Mouse (Mus musculus) midbrain, embryonic 15.5 days (tissue): ENCODE measurements around the gene Rassf7. TPM values are rescaled to one million over a fixed set of nuclear protein-coding genes. Genes with fewer than 3 reads are reported as not detected.

ENCODE experiments used
- ATAC-seq: fragments of 200-750 bp; cut with Nextera tagmentation; replicated peaks from 2 replicates; pipeline ENCODE4 v1.8.0; 2017; ENCODE audit warnings: moderate TSS enrichment
- H3K27ac ChIP-seq: fragments of 300-500 bp; sonication (generic); 2 replicates; pipeline ENCODE4 v1.5.1; 2015; ENCODE audit warnings: mild to moderate bottlenecking, inconsistent platforms
- H3K27me3 ChIP-seq: fragments of 300-500 bp; sonication (generic); replicated peaks from 2 replicates; pipeline ENCODE4 v1.6.1; 2015; ENCODE audit warnings: inconsistent platforms
- H3K36me3 ChIP-seq: fragments of 300-500 bp; sonication (generic); replicated peaks from 2 replicates; pipeline ENCODE4 v1.6.1; 2015; ENCODE audit warnings: inconsistent platforms
- H3K4me1 ChIP-seq: fragments of 300-500 bp; sonication (generic); 2 replicates; pipeline ENCODE4 v1.6.1; 2015; ENCODE audit warnings: inconsistent platforms
- H3K4me2 ChIP-seq: fragments of 300-500 bp; sonication (generic); 2 replicates; pipeline ENCODE4 v1.6.1; 2015; ENCODE audit warnings: inconsistent platforms, mild to moderate bottlenecking, moderate library complexity
- H3K4me3 ChIP-seq: fragments of 300-500 bp; sonication (generic); 2 replicates; pipeline ENCODE4 v1.5.1; 2015; ENCODE audit warnings: mild to moderate bottlenecking, inconsistent platforms
- H3K9ac ChIP-seq: fragments of 300-500 bp; sonication (generic); 2 replicates; pipeline ENCODE4 v1.6.1; 2015; ENCODE audit warnings: mild to moderate bottlenecking, inconsistent platforms
- H3K9me3 ChIP-seq: fragments of 300-500 bp; sonication (generic); 2 replicates; pipeline ENCODE4 v1.6.1; 2016; ENCODE audit warnings: inconsistent platforms
- WGBS: fragments of 180-500 bp; shearing (Covaris S2); methylation state at CpG from one replicate; pipeline ENCODE4 v1.1.7; 2015; ENCODE audit warnings: mixed read lengths; 5-methylcytosine and 5-hydroxymethylcytosine counted together
- polyA plus RNA-seq: library from polyadenylated mRNA; unstranded; fragments of >200 nt; fragmentation: Nextera tagmentation; extraction: Ambion mirVana; gene quantifications from 2 replicates; pipeline ENCODE4 v1.2.1, GENCODE M21; 2015

Gene Rassf7
- polyA plus RNA-seq, 1 experiment from 2014 or later = 24.0 TPM

- H3K27ac ChIP-seq = no peak overlapping the region
- ATAC-seq = no peak
- no peak overlapping the region for H3K9ac ChIP-seq
- H3K4me1 ChIP-seq = peaks cover 40% of the 10 kb centered on the region
- WGBS = 87% methylated on average over 5 of the region's 5 CpGs
- no peaks in the 10 kb centered on the region for H3K36me3 ChIP-seq
- no peaks in the 10 kb centered on the region for H3K27me3 ChIP-seq
- no peak overlapping the region for H3K4me3 ChIP-seq
- H3K9me3 ChIP-seq = no peaks in the 10 kb centered on the region
- H3K4me2 ChIP-seq = no peak overlapping the region
Measured at GRCm38 (mm10) chr7:141218557-141219133, 3.0 kb downstream of the Rassf7 start.

GRCm38 (mm10) chr7:141219558-141220099, 4.0 kb downstream of the Rassf7 start:
- Histone ChIP-seq H3K9ac (no peak overlapping the region), H3K36me3 (no peaks in the 10 kb centered on the region), H3K4me2 (no peak overlapping the region), H3K27me3 (no peaks in the 10 kb centered on the region), H3K4me3 (no peak overlapping the region), H3K27ac (no peak overlapping the region), H3K9me3 (no peaks in the 10 kb centered on the region), H3K4me1 (peaks cover 40% of the 10 kb centered on the region)
- 100% methylated on average over 1 of the region's 1 CpGs for WGBS
- ATAC-seq = no peak

GRCm38 (mm10) chr7:141220377-141220776, 4.7 kb downstream of the Rassf7 start:
- no peaks in the 10 kb centered on the region for H3K36me3 ChIP-seq
- H3K4me3 ChIP-seq = no peak overlapping the region
- no peaks in the 10 kb centered on the region for H3K27me3 ChIP-seq
- WGBS = 67% methylated on average over 1 of the region's 1 CpGs
- H3K9ac ChIP-seq = no peak overlapping the region
- H3K27ac ChIP-seq = no peak overlapping the region
- H3K4me2 ChIP-seq = peak overlapping the region; percentile 79; the same call in 1 of the 2 replicates
- H3K4me1 ChIP-seq = peaks cover 34% of the 10 kb centered on the region
- no peaks in the 10 kb centered on the region for H3K9me3 ChIP-seq
- no peak for ATAC-seq

- Histone ChIP-seq H3K9ac (peak overlapping the region; percentile 48), H3K4me2 (peak overlapping the region; percentile 79), H3K9me3 (no peaks in the 10 kb centered on the region), H3K27me3 (no peaks in the 10 kb centered on the region), H3K4me3 (peak overlapping the region; percentile 40), H3K27ac (peak overlapping the region; percentile 74), H3K4me1 (peaks cover 26% of the 10 kb centered on the region), H3K36me3 (no peaks in the 10 kb centered on the region)
- peak; percentile 96 for ATAC-seq
- WGBS = 3% methylated on average over 44 of the region's 44 CpGs
Measured at GRCm38 (mm10) chr7:141221249-141222125, 5.8 kb downstream of the Rassf7 start.

- H3K36me3 ChIP-seq = no peaks in the 10 kb centered on the region
- H3K4me2 ChIP-seq = peak overlapping the region; percentile 79
- H3K9me3 ChIP-seq = no peaks in the 10 kb centered on the region
- 8% methylated on average over 8 of the region's 8 CpGs for WGBS
- H3K27me3 ChIP-seq = no peaks in the 10 kb centered on the region
- H3K9ac ChIP-seq = peak overlapping the region; percentile 48
- H3K4me1 ChIP-seq = peaks cover 22% of the 10 kb centered on the region
- H3K27ac ChIP-seq = peak overlapping the region; percentile 74
- H3K4me3 ChIP-seq = peak overlapping the region; percentile 40
- ATAC-seq = no peak; the same call in 1 of the 2 replicates
Measured at GRCm38 (mm10) chr7:141222126-141222467, 6.4 kb downstream of the Rassf7 start.

- ATAC-seq = no peak
- Histone ChIP-seq H3K36me3 (no peaks in the 10 kb centered on the region), H3K4me2 (peak overlapping the region; percentile 79), H3K4me1 (peaks cover 22% of the 10 kb centered on the region), H3K4me3 (no peak overlapping the region), H3K9ac (no peak overlapping the region), H3K27ac (0 out of 2 replicates have a peak overlapping the region, but pooled peaks have one; percentile 74), H3K9me3 (no peaks in the 10 kb centered on the region), H3K27me3 (no peaks in the 10 kb centered on the region)
- WGBS = 92% methylated on average over 4 of the region's 4 CpGs
Measured at GRCm38 (mm10) chr7:141222696-141223215, 7.1 kb downstream of the Rassf7 start.

GRCm38 (mm10) chr7:141226535-141226934, 10.9 kb downstream of the Rassf7 start:
- H3K9me3 ChIP-seq = no peaks in the 10 kb centered on the region
- H3K9ac ChIP-seq = no peak overlapping the region
- H3K4me1 ChIP-seq = peaks cover 39% of the 10 kb centered on the region
- no peaks in the 10 kb centered on the region for H3K27me3 ChIP-seq
- 83% methylated on average over 6 of the region's 6 CpGs for WGBS
- H3K27ac ChIP-seq = no peak overlapping the region
- no peak overlapping the region for H3K4me3 ChIP-seq
- no peak overlapping the region for H3K4me2 ChIP-seq
- H3K36me3 ChIP-seq = peaks cover 5% of the 10 kb centered on the region; the same call in 1 of the 2 replicates
- no peak for ATAC-seq

- Histone ChIP-seq H3K9ac (peak overlapping the region; percentile 93; the same call in 1 of the 2 replicates), H3K36me3 (peaks cover 15% of the 10 kb centered on the region), H3K4me3 (peak overlapping the region; percentile 83), H3K4me2 (peak overlapping the region; percentile 76), H3K4me1 (peaks cover 27% of the 10 kb centered on the region), H3K9me3 (no peaks in the 10 kb centered on the region), H3K27ac (peak overlapping the region; percentile 99), H3K27me3 (no peaks in the 10 kb centered on the region)
- ATAC-seq = no peak; the same call in none of the 2 replicates
- WGBS = 72% methylated on average over 4 of the region's 4 CpGs
Measured at GRCm38 (mm10) chr7:141227796-141228195, 12.1 kb downstream of the Rassf7 start.

- Histone ChIP-seq H3K27ac (peak within 1 kb of the TSS; percentile 99), H3K4me1 (peaks cover 25% of the 10 kb centered on the region), H3K4me2 (peak within 1 kb of the TSS; percentile 76), H3K9me3 (no peaks in the 10 kb centered on the region), H3K36me3 (peaks cover 22% of the 10 kb centered on the region), H3K4me3 (peak within 1 kb of the TSS; percentile 83), H3K9ac (peak within 1 kb of the TSS; percentile 93), H3K27me3 (no peaks in the 10 kb centered on the region)
- ATAC-seq = peak; percentile 94
- WGBS = under 1% methylated on average over 76 of the region's 76 CpGs
Measured at GRCm38 (mm10) chr7:141228279-141229067, 12.8 kb downstream of the Rassf7 start, which contains the start of gene Phrf1. TSS of gene Phrf1 (plus strand) at chr7:141228784.

GRCm38 (mm10) chr7:141229702-141230101, 14.0 kb downstream of the Rassf7 start:
- H3K36me3 ChIP-seq = peaks cover 34% of the 10 kb centered on the region
- H3K9me3 ChIP-seq = no peaks in the 10 kb centered on the region
- H3K4me3 ChIP-seq = peak overlapping the region; percentile 83
- H3K27me3 ChIP-seq = no peaks in the 10 kb centered on the region
- peak overlapping the region; percentile 76 for H3K4me2 ChIP-seq
- 62% methylated on average over 6 of the region's 6 CpGs for WGBS
- peaks cover 25% of the 10 kb centered on the region for H3K4me1 ChIP-seq
- no peak overlapping the region for H3K27ac ChIP-seq
- no peak for ATAC-seq
- peak overlapping the region; percentile 93; the same call in 1 of the 2 replicates for H3K9ac ChIP-seq

- no peak for ATAC-seq
- H3K4me1 ChIP-seq = peaks cover 25% of the 10 kb centered on the region
- H3K27me3 ChIP-seq = no peaks in the 10 kb centered on the region
- WGBS = 96% methylated on average over 4 of the region's 4 CpGs
- no peak overlapping the region for H3K9ac ChIP-seq
- H3K4me2 ChIP-seq = peak overlapping the region; percentile 76; the same call in 1 of the 2 replicates
- H3K4me3 ChIP-seq = no peak overlapping the region
- H3K9me3 ChIP-seq = no peaks in the 10 kb centered on the region
- H3K27ac ChIP-seq = no peak overlapping the region
- peaks cover 39% of the 10 kb centered on the region for H3K36me3 ChIP-seq
Measured at GRCm38 (mm10) chr7:141230570-141230969, 14.9 kb downstream of the Rassf7 start.
